In genomic region chr17:28317091-28317490, GRCm38 (mm10) we compare ENCODE assay signal across 24 mouse cellular contexts. TPM values are rescaled to one million over a fixed set of nuclear protein-coding genes. Genes with fewer than 3 reads are reported as not detected.
DNase-seq lines count a peak whose midpoint lies in the region; ATAC-seq and TF ChIP-seq lines count a peak whose summit lies in the region.
"Had no signal": no experiment of that assay in that cellular context is flagged by ENCODE, and none has a peak within 500 bp of the region (broad histone marks: within the 10 kb centered on the region; RNA-seq: fewer than 3 reads in every experiment).

No protein-coding gene starts in this region.

- intact Hi-C loops in left cerebral cortex, postnatal 14 days (cut with DNase I): no loop called here

- no peak for TF ChIP-seq EP300 in lung, postnatal 0 days (IDR thresholded peaks at IDR 0.05)

- H3K27me3 ChIP-seq in kidney, adult 2 months (replicated peaks; ENCODE audit: control insufficient read depth, insufficient read depth, low read length): no peaks in the 10 kb centered on the region
- H3K27me3 ChIP-seq in kidney, embryonic 16.5 days (ENCODE audit: insufficient read depth, low read length): no peaks in the 10 kb centered on the region
- no peaks in the 10 kb centered on the region for H3K27me3 ChIP-seq in lung, postnatal 0 days (replicated peaks; ENCODE audit: insufficient read depth, low read length)
- H3K27me3 ChIP-seq: forebrain, embryonic 15.5 days; heart, embryonic 15.5 days; hindbrain, embryonic 15.5 days had no signal

- no peaks in the 10 kb centered on the region for H3K36me3 ChIP-seq in kidney, adult 2 months (ENCODE audit: control insufficient read depth, insufficient read depth, low read length)
- peaks cover 51% of the 10 kb centered on the region for H3K36me3 ChIP-seq in kidney, embryonic 16.5 days (ENCODE audit: insufficient read depth, low read length)
- H3K36me3 ChIP-seq in lung, postnatal 0 days (ENCODE audit: insufficient read depth, low read length): peaks cover 14% of the 10 kb centered on the region

- DNase-seq in cerebellum, adult 11-12 months: peak; percentile 24
- peak; percentile 45 for DNase-seq in kidney, adult 2 months
- peak; percentile 14 for DNase-seq in retina, postnatal 1 day
- DNase-seq in retina, embryonic 14.5 days (ENCODE audit: low spot score): no peak
- DNase-seq in left cerebral cortex, postnatal 14 days (ENCODE audit: low spot score in 2 of 2): no peak
- DNase-seq in lung, postnatal 0 days (ENCODE audit: low spot score): no peak
- DNase-seq: adrenal gland, postnatal 10 days; B cell, adult 2 months; cerebellum, adult 18-20 months; cerebellum, adult 9-11 months; cerebellum, postnatal 36 days; gastrocnemius, postnatal 10 days; heart, adult 2 months; heart, postnatal 14 days had no signal

- H3K4me3 ChIP-seq in kidney, adult 2 months (ENCODE audit: insufficient read depth, low read depth, low read length): no peak overlapping the region
- H3K4me3 ChIP-seq in kidney, embryonic 16.5 days (ENCODE audit: low read length): no peak overlapping the region
- H3K4me3 ChIP-seq in lung, postnatal 0 days (ENCODE audit: low read depth, low read length): no peak overlapping the region
- H3K4me3 ChIP-seq: embryonic facial prominence, embryonic 10.5 days; forebrain, embryonic 15.5 days; heart, adult 2 months; heart, embryonic 15.5 days; hindbrain, embryonic 10.5 days; hindbrain, embryonic 15.5 days had no signal

- 60% methylated on average over 8 of the region's 8 CpGs for WGBS in kidney, adult 2 months
- WGBS in kidney, embryonic 16.5 days: 68% methylated on average over 8 of the region's 8 CpGs
- WGBS in lung, postnatal 0 days: 50% methylated on average over 7 of the region's 8 CpGs

- no peak for ATAC-seq in cerebellum, adult (ENCODE audit: insufficient number of reproducible peaks, low FRiP score, low TSS enrichment)
- ATAC-seq in kidney, embryonic 16.5 days (ENCODE audit: low FRiP score, low TSS enrichment): no peak
- no peak for ATAC-seq in lung, postnatal 0 days
- ATAC-seq: CD4-positive, CD25-positive, alpha-beta regulatory T cell, adult 4 months; forebrain, embryonic 15.5 days; inflammation-experienced regulatory T-cells, adult 6 months had no signal

- no peak for TF ChIP-seq POLR2A in kidney, adult 2 months (IDR thresholded peaks at IDR 0.05; ENCODE audit: low read depth, low read length)

- H3K27ac ChIP-seq in kidney, adult 2 months (ENCODE audit: insufficient read depth, low read depth, low read length): no peak overlapping the region
- no peak overlapping the region for H3K27ac ChIP-seq in kidney, embryonic 16.5 days (ENCODE audit: low read length)
- H3K27ac ChIP-seq in lung, postnatal 0 days (ENCODE audit: low read length): no peak overlapping the region
- H3K27ac ChIP-seq: embryonic facial prominence, embryonic 10.5 days; forebrain, embryonic 15.5 days; heart, adult 2 months; heart, embryonic 15.5 days; hindbrain, embryonic 15.5 days had no signal

- no peak for TF ChIP-seq CTCF in kidney, adult 2 months (conservative IDR thresholded peaks at IDR 0.05; ENCODE audit: insufficient read depth, insufficient read length, low read depth, low read length)
- TF ChIP-seq CTCF in lung, postnatal 0 days (IDR thresholded peaks at IDR 0.05): no peak

- no peak overlapping the region for H3K4me2 ChIP-seq in kidney, embryonic 16.5 days (replicated peaks; ENCODE audit: low read depth, low read length)
- no peak overlapping the region for H3K4me2 ChIP-seq in lung, postnatal 0 days (replicated peaks; ENCODE audit: low read depth, low read length)
- H3K4me2 ChIP-seq: forebrain, embryonic 15.5 days; heart, embryonic 11.5 days; heart, embryonic 15.5 days; hindbrain, embryonic 15.5 days had no signal

- no peak overlapping the region for H3K9ac ChIP-seq in kidney, embryonic 16.5 days (replicated peaks; ENCODE audit: low read length)
- H3K9ac ChIP-seq in lung, postnatal 0 days (replicated peaks; ENCODE audit: low read depth): no peak overlapping the region
- H3K9ac ChIP-seq: forebrain, embryonic 15.5 days; heart, embryonic 15.5 days; hindbrain, embryonic 15.5 days had no signal

- H3K9me3 ChIP-seq in kidney, embryonic 16.5 days (ENCODE audit: low read length): no peaks in the 10 kb centered on the region
- H3K9me3 ChIP-seq in lung, postnatal 0 days (ENCODE audit: low read length): no peaks in the 10 kb centered on the region
- H3K9me3 ChIP-seq: embryonic facial prominence, embryonic 10.5 days; forebrain, embryonic 15.5 days; heart, embryonic 15.5 days; hindbrain, embryonic 10.5 days; hindbrain, embryonic 15.5 days had no signal

- peaks cover 6% of the 10 kb centered on the region; the same call in 1 of the 2 replicates for H3K4me1 ChIP-seq in kidney, adult 2 months (ENCODE audit: control insufficient read depth, insufficient read depth, low read length)
- peaks cover 27% of the 10 kb centered on the region for H3K4me1 ChIP-seq in kidney, embryonic 16.5 days (ENCODE audit: insufficient read depth, low read length)
- peaks cover 3% of the 10 kb centered on the region; the same call in 1 of the 2 replicates for H3K4me1 ChIP-seq in lung, postnatal 0 days (ENCODE audit: insufficient read depth, low read depth, low read length)

RNA-seq across cellular contexts. Expression of gene Fance, which starts 3.8 kb away (rescaled TPM):
- 11.4 and 12.1 TPM in 2 replicates for polyA plus RNA-seq in kidney, adult 2 months (2012; rRNA removed)
- 32.3 and 34.0 TPM in 2 replicates for polyA plus RNA-seq in kidney, embryonic 16.5 days (2015; fragmentation: Nextera tagmentation; extraction: Ambion mirVana)
- total RNA-seq in left cerebral cortex, postnatal 14 days (2021): 10 to 100 TPM; 28.3 to 29.6 TPM
- polyA plus RNA-seq in lung, postnatal 0 days (2015; fragmentation: Nextera tagmentation; extraction: Ambion mirVana): 21.8 and 24.3 TPM in 2 replicates

RNA-seq across cellular contexts. Expression of gene Rpl10a, which starts 11.2 kb away (rescaled TPM):
- polyA plus RNA-seq in kidney, adult 2 months (2012; rRNA removed): 2,603 and 2,904 TPM in 2 replicates
- polyA plus RNA-seq in kidney, embryonic 16.5 days (2015; fragmentation: Nextera tagmentation; extraction: Ambion mirVana): 543 and 653 TPM in 2 replicates
- 100 to 1,000 TPM; 365 to 369 TPM for total RNA-seq in left cerebral cortex, postnatal 14 days (2021)
- polyA plus RNA-seq in lung, postnatal 0 days (2015; fragmentation: Nextera tagmentation; extraction: Ambion mirVana): 446 and 458 TPM in 2 replicates

RNA-seq across cellular contexts. Expression of gene Tead3, which starts 33.5 kb away (rescaled TPM):
- 15.7 and 17.8 TPM in 2 replicates for polyA plus RNA-seq in kidney, adult 2 months (2012; rRNA removed)
- 10.7 and 11.5 TPM in 2 replicates for polyA plus RNA-seq in kidney, embryonic 16.5 days (2015; fragmentation: Nextera tagmentation; extraction: Ambion mirVana)
- total RNA-seq in left cerebral cortex, postnatal 14 days (2021): 1 to 10 TPM; 2.4 to 3.3 TPM
- polyA plus RNA-seq in lung, postnatal 0 days (2015; fragmentation: Nextera tagmentation; extraction: Ambion mirVana): 9.7 and 11.4 TPM in 2 replicates
- polyA plus RNA-seq: CD4-positive, CD25-positive, alpha-beta regulatory T cell, adult 4 months; inflammation-experienced regulatory T-cells, adult 6 months had no signal

RNA-seq across cellular contexts. Expression of gene Tulp1, which starts 47.9 kb away (rescaled TPM):
- 0.11 TPM in 1 of 2 replicates, not detected in the other for polyA plus RNA-seq in kidney, adult 2 months (2012; rRNA removed)
- 6.4 and 8.7 TPM in 2 replicates for polyA plus RNA-seq in kidney, embryonic 16.5 days (2015; fragmentation: Nextera tagmentation; extraction: Ambion mirVana)
- total RNA-seq in left cerebral cortex, postnatal 14 days (2021): under 1 TPM in 1 of 2 experiments, not detected in 1; 0.66 TPM
- 18.1 and 22.7 TPM in 2 replicates for polyA plus RNA-seq in lung, postnatal 0 days (2015; fragmentation: Nextera tagmentation; extraction: Ambion mirVana)
- total RNA-seq: heart, adult 2 months had no signal
- polyA plus RNA-seq: heart, adult 2 months had no signal

Comparison
In these comparisons a context has a peak if more than half of its experiments do, and no peak if none do; other contexts are left out.
1. DNase-seq: peak in cerebellum, adult 11-12 months (single experiment), kidney, adult 2 months (single experiment) and retina, postnatal 1 day (single experiment); none in retina, embryonic 14.5 days (single experiment), left cerebral cortex, postnatal 14 days (0 of 2) and lung, postnatal 0 days (single experiment).